Mouse (Mus musculus): ENCODE measurements around the gene Sox1.

The Sox1 gene

DNA sequence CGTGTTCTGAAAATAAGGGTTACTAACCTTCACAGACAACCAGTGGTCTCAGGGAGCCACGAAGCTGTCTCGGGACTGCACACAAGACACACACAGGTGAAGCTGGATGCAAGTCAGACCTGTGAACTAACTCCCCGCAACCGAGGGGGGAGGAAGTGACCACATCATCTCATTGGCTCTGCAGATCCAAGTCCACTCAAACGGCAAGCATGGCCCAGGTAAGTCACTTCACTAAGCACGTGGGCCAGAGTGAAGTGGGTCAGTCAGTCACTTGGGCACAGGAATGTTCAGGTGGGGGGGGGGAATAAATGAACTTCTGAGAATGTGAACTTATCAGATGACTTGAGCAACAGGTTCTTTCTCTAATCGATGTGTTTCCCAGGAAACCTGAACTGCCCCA lies 30.8 kb downstream of the Sox1 start:
- DNase-seq (ENCODE audit: low spot score) = no peak

DNA sequence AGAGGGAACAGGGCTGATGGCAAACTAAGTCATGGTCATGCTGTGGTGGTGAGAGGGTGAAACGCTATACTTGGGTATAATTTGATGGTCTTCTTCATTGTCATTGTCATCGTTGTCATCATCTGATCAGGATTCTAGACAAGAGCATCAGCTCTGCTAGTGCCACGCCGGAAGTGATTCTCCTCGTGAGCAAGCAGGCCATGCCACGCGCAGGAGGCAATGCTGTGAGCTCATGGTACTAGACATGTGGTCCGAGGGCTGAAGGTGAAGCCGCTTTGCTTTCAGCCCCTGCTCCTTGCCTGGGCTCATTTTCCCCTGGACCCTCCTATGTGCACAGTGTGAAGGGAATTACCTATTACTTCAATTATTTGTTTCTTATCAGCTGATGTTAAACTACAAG lies 32.3 kb downstream of the Sox1 start:
- no peak for DNase-seq (ENCODE audit: low spot score)

DNA sequence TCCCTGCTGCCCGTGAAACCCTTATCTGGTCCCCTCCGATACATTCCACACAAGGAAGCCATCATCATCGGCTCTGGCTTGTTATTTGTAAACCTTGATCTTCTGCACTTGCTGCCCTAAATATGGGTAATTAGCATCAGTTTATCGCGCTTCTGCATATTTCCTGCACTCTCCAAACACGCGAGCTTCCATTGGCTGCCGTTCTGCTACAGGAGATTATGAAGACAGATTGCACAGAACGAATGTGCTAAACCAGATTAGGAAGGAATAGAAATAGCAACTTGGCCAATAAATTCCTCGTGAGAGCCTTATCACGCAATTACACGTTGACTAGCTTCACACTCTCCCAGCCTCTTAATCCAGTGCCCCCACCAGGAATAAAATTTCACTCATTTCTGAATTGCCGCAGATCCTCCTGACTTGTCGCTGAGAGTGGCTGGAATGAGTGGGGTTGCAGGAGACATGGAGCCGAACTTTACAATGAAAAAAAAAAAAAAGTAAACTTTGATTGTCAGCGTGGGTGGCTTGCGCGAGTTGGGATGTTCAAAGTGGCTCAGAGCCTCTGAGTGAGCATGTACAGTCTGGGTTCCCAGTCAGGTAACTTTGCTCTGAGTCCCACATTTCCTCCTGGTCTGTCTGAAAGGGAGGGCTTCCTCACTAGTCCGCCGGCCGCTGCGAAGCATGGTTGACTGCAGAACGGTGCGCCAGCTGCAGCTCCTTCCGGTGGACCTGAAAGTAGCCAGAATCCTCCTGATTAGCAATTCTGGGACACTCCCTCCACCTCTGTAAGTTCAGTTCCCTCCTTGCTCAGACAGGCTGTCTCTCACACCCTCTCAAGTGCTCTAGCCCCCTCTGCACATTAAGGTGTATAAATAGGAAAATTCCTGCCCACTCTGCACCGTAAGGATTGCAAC lies 33.0 kb downstream of the Sox1 start:
- no peak for DNase-seq (ENCODE audit: low spot score)

DNA sequence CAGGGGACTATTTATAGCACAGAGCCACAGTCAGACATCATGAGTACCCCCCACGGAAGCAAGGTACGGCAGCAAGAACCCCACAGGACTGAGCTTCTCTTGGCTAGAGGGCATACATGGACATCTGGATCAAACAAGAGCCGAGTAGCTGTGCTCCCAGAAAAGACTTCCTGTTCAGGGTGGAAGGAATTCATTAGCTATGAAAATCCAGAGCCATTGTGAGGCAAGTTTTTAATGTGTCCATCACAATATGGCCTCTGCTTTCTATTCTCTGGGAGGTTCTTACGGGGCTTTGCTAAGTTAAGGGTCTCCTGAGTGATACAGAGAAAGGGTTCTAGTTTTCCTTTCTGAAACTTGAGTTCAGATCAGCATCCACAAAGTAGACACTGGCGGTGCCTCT lies 33.8 kb downstream of the Sox1 start:
- no peak for DNase-seq (ENCODE audit: low spot score)

DNA sequence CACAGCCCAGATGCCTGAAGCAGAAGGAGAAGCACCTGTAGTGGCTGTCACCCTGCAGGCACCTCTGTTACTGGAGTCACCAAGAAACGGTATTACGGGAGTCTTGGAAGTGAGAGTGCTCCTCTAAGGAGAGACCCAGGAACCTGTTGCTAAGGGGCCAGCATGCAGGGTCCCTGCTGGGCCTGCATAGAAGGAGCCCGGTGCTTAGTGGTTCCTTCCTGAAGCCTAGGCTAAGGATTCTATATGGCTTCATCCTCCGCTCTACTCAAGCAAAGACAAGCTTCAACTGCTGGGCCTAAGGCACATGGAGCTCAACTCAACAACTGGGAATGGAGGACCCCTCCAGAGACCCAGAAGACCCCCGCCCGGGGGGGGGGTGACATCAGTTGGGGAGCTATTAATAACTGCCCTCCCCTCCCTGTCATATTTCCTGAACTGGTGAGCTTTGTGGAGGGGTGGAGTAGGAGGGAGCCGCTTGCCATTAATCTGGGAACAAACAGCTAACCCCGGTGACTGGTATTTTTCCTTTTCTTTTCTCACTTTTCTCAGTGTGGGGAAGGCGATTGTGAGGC lies 34.6 kb downstream of the Sox1 start:
- no peak for DNase-seq (ENCODE audit: low spot score)

DNA sequence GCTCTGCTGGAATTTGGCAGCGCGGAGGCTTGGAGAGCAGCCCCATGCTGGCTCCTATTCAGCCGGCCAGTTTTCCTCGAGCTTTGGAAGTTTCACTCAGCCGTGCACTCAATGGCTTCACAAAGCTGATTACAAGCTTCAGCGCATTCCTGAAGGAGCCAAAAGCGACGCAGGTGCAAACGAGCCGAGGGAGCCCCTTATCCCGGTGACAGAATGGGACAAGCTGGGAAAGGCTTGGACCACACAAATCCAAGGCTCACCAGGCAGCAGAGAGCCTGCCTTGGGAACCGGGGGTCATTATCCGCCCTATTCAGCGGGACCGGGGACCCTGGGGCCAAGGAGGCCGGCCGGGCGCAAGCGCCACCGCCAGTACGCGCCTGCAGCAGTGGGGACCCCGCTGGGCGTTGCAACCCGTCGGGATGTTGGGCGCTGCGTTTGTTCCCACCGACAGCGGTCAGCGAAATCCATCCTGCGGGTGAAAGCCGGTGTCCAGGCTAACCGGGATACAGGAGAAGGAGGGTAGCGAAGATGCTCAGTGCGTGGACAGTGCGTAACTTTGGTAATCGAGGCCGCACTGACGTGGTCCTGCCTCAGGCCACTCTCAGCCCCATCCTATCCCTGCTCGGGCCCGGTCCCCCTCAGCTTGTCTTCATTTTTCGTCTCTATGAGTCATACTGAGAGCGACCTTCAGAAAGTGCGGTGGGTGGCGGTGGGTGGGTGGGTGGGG lies 35.2 kb downstream of the Sox1 start:
- no peak for DNase-seq (ENCODE audit: low spot score)

DNA sequence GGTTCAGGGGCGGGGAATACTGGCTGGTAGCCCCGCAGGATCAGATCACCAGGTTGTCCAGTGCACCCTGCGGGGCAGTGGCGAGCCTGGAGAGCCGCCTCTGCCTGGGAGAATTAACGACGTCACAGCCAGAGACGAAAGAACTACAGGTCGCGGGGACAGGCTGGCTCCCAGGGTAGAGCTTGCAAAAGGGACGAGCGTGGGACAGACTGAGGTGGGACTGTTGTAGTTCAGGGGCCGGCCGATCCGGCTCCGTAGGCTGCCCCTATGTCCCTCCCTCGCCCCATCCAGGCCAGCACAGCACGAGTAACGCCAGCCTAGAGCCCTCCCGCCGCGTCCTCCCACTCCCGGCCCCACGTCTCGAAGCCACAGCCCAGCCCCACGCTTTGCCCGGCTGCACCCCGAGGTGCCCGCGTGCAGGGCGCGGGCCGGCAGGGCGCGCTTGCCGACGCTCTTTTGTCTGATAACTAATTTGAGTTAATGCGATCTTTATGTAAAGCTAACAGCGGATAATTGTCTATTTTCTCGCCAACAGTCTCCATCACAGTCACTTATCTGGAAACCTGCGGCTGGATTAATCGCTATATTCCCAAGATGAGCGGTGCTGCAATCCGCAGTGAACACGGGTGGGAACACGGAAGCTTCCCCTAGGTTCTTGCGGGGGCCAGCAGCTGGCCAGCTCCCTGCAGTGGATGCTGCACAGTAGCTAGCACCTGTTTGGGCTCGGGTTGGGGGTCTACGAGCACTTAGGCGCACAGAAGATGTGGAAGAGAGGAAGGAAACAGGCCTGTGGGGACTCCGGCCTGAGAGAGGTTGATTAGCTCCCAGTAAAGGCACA lies 36.0 kb downstream of the Sox1 start:
- no peak for DNase-seq (ENCODE audit: low spot score)

DNA sequence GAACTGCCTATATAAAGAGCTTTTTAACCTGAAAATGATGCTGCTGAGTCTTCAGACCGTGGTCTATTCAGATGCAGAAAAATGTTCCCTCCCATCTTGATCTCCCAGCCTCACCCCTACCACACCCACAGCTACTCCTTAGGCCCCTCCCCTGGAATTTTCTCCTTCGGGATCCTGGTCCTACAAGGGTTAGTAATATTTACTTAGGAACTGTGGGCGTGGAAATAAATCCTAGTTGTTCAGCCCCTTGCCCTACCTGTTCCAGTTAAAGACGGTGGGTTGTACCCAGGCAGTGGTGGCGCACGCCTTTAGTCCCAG lies 36.6 kb downstream of the Sox1 start:
- no peak for DNase-seq (ENCODE audit: low spot score)

DNA sequence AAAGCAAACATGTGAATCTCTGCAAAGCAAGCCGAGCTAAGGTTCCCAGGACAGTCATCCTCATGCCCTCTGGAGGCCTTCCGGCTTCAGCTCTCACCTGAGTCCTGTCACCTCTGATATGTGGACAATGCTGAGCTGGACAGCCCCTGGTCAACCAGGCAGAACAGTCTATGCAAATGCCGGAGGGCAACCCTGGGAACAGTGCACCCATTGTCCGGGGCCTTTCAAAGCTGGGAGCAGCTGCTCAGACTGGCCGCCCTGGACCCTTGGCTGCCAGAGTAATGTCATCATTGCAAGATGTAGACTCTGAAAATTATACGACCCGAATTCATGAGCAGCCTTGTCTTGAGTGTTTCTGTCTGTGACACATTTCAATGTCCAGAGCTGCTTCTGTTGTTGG lies 37.5 kb downstream of the Sox1 start:
- no peak for DNase-seq (ENCODE audit: low spot score)

DNA sequence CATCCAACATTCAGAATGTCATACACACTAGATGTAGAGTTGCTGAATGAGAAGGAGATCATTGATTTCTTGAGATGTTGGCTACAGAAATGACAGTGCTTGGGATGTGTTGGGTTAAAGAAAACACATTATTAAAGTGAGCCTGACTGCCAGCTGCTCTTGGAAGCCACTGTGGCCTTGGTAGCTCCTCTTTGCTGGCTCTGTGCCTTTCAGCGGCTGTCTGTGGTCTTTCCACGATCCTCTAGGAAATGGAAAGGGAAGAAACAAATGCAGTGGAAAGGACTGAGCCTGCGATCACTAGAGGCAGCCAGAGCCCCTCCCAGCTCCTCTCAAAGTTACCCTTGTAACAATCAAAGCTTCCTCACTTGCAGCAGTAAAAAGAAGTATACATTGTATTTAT lies 39.7 kb downstream of the Sox1 start:
- no peak for DNase-seq (ENCODE audit: low spot score)

DNA sequence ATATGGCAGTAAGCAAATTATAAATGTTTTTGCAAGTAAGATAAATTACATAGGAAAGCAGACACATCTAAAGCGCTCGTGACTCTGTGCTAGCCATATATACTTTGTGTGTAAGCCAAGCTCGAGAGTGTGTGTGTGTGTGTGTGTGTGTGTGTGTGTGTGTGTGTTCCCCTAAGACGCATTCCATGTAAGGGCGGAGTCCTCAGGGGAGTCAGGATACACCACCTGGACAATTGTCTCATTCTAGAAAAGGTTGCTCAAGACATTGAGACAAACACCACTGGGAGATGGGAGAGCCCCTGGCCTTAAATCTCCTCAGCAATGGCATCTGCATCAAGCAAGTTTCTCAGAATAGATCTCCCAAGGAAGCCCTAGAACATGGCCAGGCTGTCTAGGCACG lies 42.9 kb downstream of the Sox1 start:
- no peak for DNase-seq (ENCODE audit: low spot score)

DNA sequence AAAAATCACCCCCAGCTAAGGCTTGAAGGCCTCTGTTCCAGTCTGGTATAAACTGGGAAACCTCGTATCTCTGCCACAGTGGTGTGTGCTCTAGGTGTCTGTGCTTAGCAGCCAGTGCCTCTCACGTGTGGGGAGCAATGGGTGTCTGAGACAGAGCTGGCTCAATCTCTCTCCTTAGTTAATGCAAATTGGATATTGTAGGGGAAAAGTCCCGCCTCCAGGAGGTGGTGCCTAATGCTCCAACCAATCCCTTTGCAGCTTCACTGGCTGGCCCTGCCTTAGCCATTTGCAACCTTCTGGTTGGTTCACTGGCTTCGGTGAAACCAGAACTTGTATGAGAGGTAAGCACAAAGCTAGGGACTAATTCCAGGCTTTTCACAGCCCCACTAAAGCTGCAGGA lies 43.9 kb downstream of the Sox1 start:
- DNase-seq (ENCODE audit: low spot score) = no peak

DNA sequence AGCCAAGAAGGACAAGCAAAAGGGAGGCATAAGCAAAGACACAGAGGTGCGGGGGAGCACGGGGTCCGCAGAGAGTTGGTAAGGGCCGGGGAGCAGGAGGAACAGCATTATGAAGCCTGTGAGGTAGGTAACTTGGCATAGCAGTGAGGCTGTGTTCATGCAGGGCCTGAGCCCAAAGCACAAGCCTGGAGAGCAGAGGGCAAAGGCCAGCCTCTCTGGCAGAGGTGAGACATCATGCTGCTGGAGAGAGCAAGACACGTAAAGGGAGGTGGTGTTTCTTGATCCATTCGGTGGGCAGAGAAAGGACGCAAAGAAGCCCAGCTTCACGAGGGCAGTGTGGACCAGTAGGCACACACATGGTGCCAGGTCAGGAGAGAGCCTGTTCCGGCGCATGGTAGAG lies 44.8 kb downstream of the Sox1 start:
- no peak for DNase-seq (ENCODE audit: low spot score)

DNA sequence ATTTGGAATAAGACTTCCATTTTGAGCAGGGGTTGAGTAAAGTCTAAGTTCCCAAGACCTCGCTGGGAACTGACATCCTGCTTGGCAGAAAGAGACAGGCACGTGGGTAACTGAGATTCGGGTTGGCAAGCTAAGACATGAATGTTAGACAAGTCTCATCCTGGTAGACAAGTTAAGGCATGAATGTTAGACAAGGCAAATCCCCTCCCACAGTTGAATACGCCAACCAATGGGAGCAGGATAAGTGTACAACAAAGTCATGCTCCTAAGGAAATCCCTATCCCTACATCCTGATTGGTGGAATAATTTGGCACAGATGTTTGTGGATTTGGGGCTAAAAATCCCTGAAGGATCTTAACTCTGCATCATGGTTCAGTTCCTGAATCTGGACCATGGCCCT lies 45.9 kb downstream of the Sox1 start:
- no peak for DNase-seq (ENCODE audit: low spot score)

DNA sequence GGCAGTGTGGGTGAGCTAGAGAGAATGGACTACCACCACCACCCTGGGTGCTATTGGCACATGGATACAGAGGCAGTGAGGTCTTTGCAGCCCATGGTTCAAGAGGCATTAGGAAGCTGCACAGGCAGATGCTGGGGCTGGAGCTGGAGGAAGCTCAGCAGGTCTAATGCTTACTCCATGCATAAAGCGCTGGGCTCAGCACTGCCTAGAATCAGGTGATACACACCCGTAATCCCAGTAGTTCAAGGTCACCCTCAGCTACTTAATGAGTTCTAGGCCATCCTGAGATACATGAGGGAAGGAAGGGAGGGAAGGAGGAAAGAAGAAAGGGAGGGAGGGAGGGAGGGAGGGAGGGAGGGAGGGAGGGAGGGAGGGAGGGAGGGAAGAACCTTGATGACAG lies 50.2 kb downstream of the Sox1 start:
- no peak for DNase-seq (ENCODE audit: low spot score)

DNA sequence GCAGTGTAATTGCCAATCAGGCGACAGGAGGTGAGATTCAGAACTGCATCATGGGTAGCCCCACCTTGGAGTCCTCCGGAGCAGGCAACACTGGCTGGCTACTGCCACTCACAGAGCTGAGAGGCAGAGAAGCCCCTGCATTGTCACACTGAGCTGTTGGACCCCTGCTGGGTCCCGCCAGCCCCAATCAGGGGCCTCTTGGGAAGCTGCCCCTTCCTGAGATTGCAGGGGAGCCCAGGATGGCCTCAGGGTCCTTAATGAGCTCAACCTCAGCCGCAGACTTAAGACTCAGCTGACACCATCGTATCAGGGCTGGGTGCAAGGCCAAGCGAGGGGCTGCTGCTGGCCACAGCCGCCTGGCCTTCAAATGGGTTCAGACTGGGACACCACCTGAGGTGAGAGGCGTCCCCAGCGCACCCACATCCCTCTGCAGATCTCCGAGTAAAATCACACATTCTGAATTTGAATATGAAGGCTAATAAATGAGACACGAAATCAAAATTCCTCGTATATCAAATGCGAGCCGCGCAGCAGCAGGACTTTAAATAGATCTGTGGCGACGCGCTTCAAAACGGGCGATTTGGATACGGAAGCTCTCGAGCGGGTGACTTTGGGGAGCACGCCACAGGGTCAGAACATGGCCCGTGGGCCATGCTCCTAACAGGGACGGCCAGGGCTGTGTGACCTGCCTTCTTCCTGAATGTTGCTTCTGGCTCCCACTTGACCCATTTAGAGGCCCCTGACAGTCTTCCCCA lies 51.0 kb downstream of the Sox1 start:
- no peak for DNase-seq (ENCODE audit: low spot score)
